13 mouse cellular contexts compared by ENCODE assay signal in genomic region chr7:97245261-97245949, GRCm38 (mm10).
A peak's percentile ranks its signal among the peaks of the same experiment; 100 is the strongest.
DNase-seq lines count a peak whose midpoint lies in the region; ATAC-seq and TF ChIP-seq lines count a peak whose summit lies in the region.
"Had no signal": no experiment of that assay in that cellular context is flagged by ENCODE, and none has a peak within 500 bp of the region (broad histone marks: within the 10 kb centered on the region; RNA-seq: fewer than 3 reads in every experiment).

No protein-coding gene starts in this region.

- H3K27ac ChIP-seq in gastrocnemius, adult 2 months, result peak overlapping the region; percentile 88
- no peak overlapping the region for H3K27ac ChIP-seq in midbrain, embryonic 13.5 days
- no peak overlapping the region for H3K27ac ChIP-seq in kidney, adult 2 months (ENCODE audit: insufficient read depth, low read depth, low read length)
- H3K27ac ChIP-seq: embryonic facial prominence, embryonic 15.5 days; liver, embryonic 15.5 days had no signal

- no peaks in the 10 kb centered on the region for H3K36me3 ChIP-seq in midbrain, embryonic 13.5 days
- H3K36me3 ChIP-seq in kidney, adult 2 months (ENCODE audit: control insufficient read depth, insufficient read depth, low read length), result no peaks in the 10 kb centered on the region
- H3K36me3 ChIP-seq: embryonic facial prominence, embryonic 15.5 days; liver, embryonic 15.5 days had no signal

- no peak overlapping the region for H3K4me3 ChIP-seq in gastrocnemius, adult 2 months
- no peak overlapping the region for H3K4me3 ChIP-seq in midbrain, embryonic 13.5 days (replicated peaks)
- H3K4me3 ChIP-seq in kidney, adult 2 months (ENCODE audit: insufficient read depth, low read depth, low read length), result no peak overlapping the region
- H3K4me3 ChIP-seq: embryonic facial prominence, embryonic 15.5 days; liver, embryonic 15.5 days had no signal

- no peak for TF ChIP-seq POLR2A in kidney, adult 2 months (IDR thresholded peaks at IDR 0.05; ENCODE audit: low read depth, low read length)

- 53% methylated on average over 2 of the region's 2 CpGs for WGBS in midbrain, embryonic 13.5 days
- 78% methylated on average over 2 of the region's 2 CpGs for WGBS in kidney, adult 2 months

- ATAC-seq in midbrain, embryonic 13.5 days, result peak; percentile 80

- DNase-seq in gastrocnemius, adult 2 months, result no peak
- DNase-seq in gastrocnemius, postnatal 14 days, result no peak
- DNase-seq in lung, postnatal 36 days, result peak; percentile 16
- no peak for DNase-seq in lung, adult 18-20 months
- DNase-seq in layer of hippocampus, adult 11-12 months (ENCODE audit: low spot score), result peak; percentile 46
- no peak for DNase-seq in kidney, adult 2 months
- DNase-seq in thymus, postnatal 0 days (ENCODE audit: low spot score), result no peak
- DNase-seq: gastrocnemius, postnatal 10 days; kidney, adult 8-10 months; thymus, adult 2 months had no signal

- H3K4me1 ChIP-seq in midbrain, embryonic 13.5 days (replicated peaks), result peaks cover 12% of the 10 kb centered on the region; the same call in 1 of the 2 replicates
- no peaks in the 10 kb centered on the region; the same call in 1 of the 2 replicates for H3K4me1 ChIP-seq in kidney, adult 2 months (ENCODE audit: control insufficient read depth, insufficient read depth, low read length)
- H3K4me1 ChIP-seq: liver, embryonic 15.5 days had no signal

- no peak for TF ChIP-seq CTCF in gastrocnemius, adult 2 months (IDR thresholded peaks at IDR 0.05)
- TF ChIP-seq CTCF in kidney, adult 2 months (conservative IDR thresholded peaks at IDR 0.05; ENCODE audit: insufficient read depth, insufficient read length, low read depth, low read length), result no peak

- no peaks in the 10 kb centered on the region for H3K9me3 ChIP-seq in midbrain, embryonic 13.5 days
- H3K9me3 ChIP-seq: embryonic facial prominence, embryonic 15.5 days; liver, embryonic 15.5 days had no signal

- intact Hi-C loops in gastrocnemius, adult 2 months (cut with DNase I), result no loop called here
- intact Hi-C loops in gastrocnemius, postnatal 14 days (cut with DNase I; ENCODE audit: low total_unique reads), result no loop called here

- H3K4me2 ChIP-seq in midbrain, embryonic 13.5 days (replicated peaks), result no peak overlapping the region
- H3K4me2 ChIP-seq: embryonic facial prominence, embryonic 15.5 days; liver, embryonic 15.5 days had no signal

- H3K9ac ChIP-seq in midbrain, embryonic 13.5 days (replicated peaks), result no peak overlapping the region
- H3K9ac ChIP-seq: embryonic facial prominence, embryonic 15.5 days; liver, embryonic 15.5 days had no signal

- no peaks in the 10 kb centered on the region for H3K27me3 ChIP-seq in midbrain, embryonic 13.5 days
- H3K27me3 ChIP-seq in kidney, adult 2 months (replicated peaks; ENCODE audit: control insufficient read depth, insufficient read depth, low read length), result no peaks in the 10 kb centered on the region
- H3K27me3 ChIP-seq: embryonic facial prominence, embryonic 15.5 days; liver, embryonic 15.5 days had no signal

Comparison
In these comparisons a context has a peak if more than half of its experiments do, and no peak if none do; other contexts are left out.
1. DNase-seq: peak in lung, postnatal 36 days (single experiment) and layer of hippocampus, adult 11-12 months (single experiment); none in gastrocnemius, adult 2 months (single experiment), gastrocnemius, postnatal 14 days (single experiment), lung, adult 18-20 months (0 of 2), kidney, adult 2 months (single experiment) and thymus, postnatal 0 days (single experiment).